Mouse (Mus musculus): Measurements from ENCODE around the gene Paqr9.

- TF ChIP-seq EP300 (IDR thresholded peaks at IDR 0.05; ENCODE audit: low read depth) (no peak), CTCF (IDR thresholded peaks at IDR 0.05; ENCODE audit: low read depth) (peak; percentile 71)
Measured at GRCm38 (mm10) chr9:95525961-95526360, 33.5 kb upstream of the Paqr9 start.
